Mouse (Mus musculus) erythroblast, adult 5-6 weeks (primary cell): Measurements from ENCODE around the gene Gba2. TPM values are rescaled to one million over a fixed set of nuclear protein-coding genes. Genes with fewer than 3 reads are reported as not detected.
"Not testable (repeated sequence)": the region's sequence is repeated elsewhere in the genome, so short reads cannot be mapped to it uniquely, and the experiment has no call there.

Experiments
- ATAC-seq: replicated peaks from 2 replicates; pipeline ENCODE4 v1.8.0; 2016; ENCODE audit warnings: moderate number of reproducible peaks, mild to moderate bottlenecking, moderate TSS enrichment, inconsistent platforms; ENCODE audit not compliant: poor library complexity, low FRiP score, severe bottlenecking
- total RNA-seq, 2 experiments: library from RNA; stranded (forward) in 1 of 2; stranded (reverse) in 1 of 2; fragments of 150-400 nt in 1 of 2; fragments of 200-764, 138-1000 nt in 1 of 2; gene quantifications; 2 replicates each; pipeline versions ENCODE4 v1.2.3 to v1.2.4; 2015 to 2017; ENCODE audit warnings: low replicate concordance in 2 of 2

Gba2 gene
- total RNA-seq, 2 experiments from 2014 or later = 7.3 to 7.4 TPM

- no peak for ATAC-seq
These were observed 19.9 kb downstream of the Gba2 start for GRCm38 (mm10) chr4:43558631-43559356.

DNA sequence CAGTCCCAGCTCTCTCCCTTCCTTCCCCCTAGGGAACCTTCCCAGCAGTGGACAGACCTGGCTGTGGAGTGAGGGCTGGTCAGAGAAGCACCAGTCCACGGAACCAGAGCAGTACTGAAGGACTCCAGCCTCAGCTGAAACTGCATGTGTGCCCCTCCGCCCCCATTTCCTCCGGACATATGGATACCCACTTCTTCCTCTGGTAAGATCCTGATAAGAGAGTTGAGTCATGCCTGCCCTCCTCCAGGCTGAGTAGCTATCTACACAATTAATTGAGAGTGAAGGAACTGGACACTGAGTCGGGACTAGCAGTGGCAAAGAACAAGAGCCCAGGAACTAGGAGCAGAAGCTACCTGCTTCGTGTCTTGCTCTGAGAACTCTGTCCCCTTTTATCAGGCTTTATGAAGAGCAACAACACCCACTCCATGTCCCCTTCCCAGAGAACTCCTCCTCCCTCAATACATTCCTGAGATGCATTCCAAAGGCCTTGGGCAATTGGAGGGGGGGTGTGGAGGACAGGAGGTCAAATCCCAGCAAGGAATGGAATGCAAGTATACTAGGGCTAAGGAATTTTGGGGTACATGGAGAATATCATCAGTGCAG is 20.5 kb downstream of the Gba2 start:
- no peak for ATAC-seq

DNA sequence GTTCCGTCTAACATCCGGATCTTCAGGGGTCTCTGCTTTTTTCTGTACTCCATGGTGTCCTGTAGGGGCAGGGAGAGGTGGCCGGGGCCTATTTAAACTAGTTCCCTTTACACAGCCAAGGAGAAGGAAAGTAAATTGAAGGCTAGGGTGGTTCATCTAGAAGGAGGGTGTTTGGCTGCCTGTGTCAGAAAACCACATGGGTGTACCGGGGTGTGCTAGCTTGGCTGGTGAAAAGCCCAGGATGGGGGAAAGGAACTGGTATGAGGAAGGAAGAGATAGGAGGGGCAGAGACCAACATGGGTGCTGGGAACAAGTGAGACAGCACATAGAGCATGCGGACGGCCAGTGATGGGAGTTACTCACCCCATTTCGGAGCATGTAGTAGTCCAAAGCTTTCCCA is 22.7 kb downstream of the Gba2 start:
- ATAC-seq = no peak

DNA sequence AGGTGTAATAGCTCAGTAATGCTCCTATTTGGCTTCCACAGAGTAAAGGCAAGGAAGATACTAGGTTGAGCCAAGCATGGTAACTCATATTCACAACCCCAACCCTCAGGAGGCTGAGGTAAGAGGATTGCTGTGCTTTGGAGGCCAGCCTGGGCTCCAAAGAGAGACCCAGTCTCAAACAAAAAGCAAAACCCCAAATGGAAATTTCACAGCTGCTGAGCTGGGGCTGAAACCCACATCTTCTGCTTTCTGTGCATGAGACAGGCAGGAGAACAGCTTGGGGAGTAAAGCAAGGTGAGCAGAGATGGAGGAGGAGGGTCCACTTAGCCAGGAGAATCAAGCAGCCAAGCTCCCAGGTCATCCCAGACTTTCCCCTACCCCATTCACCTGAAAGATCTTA is 24.8 kb downstream of the Gba2 start:
- no peak for ATAC-seq

- no peak for ATAC-seq
These were observed 26.2 kb downstream of the Gba2 start for GRCm38 (mm10) chr4:43552437-43552836.

DNA sequence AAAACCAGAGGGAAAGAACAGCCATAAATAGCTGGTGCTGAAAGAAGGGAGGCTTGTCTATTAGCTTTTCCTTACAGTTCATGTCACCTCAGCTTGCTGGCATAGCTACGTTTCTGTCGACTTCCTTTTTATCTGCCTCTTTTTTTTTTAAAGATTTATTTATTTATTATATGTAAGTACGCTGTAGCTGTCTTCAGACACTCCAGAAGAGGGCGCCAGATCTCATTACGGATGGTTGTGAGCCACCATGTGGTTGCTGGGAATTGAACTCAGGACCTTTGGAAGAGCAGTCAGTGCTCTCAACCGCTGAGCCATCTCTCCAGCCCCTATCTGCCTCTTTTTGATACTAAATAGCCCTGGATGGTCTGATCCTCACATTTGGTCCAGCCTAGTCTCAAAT is 26.8 kb downstream of the Gba2 start:
- not testable (repeated sequence) for ATAC-seq

DNA sequence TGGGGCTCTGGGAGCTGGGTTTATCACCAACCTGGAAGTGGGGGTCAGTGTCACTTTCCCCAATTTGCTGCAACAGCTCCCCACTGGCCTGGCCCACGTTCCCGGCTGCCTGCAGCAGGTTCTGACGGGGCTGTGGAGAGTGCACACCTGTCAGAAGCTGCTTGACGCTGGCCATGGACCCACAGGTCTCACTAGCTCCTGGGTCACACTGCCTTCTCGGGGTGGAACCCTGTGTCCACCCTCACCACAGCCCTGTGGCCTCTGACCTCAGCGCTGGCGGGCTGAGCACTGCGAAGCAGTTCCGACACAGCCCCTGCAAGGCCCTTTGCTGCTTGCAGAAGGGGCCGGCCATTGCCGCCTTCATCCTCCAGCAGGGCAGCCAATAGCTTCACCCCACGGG is 29.6 kb downstream of the Gba2 start:
- no peak for ATAC-seq

- ATAC-seq = no peak
These were observed 31.5 kb downstream of the Gba2 start for GRCm38 (mm10) chr4:43547160-43547559.

DNA sequence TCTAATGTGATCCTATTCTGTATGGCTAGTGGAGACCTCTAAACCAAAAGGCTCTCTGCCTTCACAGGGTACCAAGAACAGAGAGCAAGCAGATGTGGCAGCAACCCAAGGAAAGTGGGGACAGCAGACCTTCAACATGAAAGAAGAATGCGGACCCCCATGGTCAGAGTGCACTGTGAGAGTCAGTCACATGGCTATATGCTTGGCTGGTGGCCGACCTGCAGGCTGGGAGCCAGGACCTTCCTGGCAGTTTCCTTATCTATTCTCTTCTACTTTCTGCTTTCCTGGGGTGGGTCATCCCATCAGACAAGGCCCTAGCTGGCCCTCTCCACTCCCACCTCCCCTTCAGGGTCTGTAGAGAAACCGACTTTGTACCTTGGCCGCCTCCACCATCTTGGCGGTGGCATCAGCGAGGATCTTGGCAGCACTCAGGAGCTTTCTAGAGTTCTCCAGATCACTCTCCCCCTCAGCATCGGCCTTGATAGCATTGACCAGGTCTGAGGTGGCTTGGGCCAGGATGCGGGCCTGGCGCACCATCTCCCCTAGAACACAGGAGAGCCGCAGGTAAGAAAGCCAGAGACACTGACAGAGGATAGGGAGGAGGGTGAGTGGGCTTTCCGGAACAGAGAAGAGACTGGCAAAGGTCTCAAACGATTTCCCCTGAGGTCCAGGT is 32.2 kb downstream of the Gba2 start:
- no peak for ATAC-seq

GRCm38 (mm10) chr4:43542044-43542443 is 36.6 kb downstream of the Gba2 start:
- ATAC-seq = no peak

DNA sequence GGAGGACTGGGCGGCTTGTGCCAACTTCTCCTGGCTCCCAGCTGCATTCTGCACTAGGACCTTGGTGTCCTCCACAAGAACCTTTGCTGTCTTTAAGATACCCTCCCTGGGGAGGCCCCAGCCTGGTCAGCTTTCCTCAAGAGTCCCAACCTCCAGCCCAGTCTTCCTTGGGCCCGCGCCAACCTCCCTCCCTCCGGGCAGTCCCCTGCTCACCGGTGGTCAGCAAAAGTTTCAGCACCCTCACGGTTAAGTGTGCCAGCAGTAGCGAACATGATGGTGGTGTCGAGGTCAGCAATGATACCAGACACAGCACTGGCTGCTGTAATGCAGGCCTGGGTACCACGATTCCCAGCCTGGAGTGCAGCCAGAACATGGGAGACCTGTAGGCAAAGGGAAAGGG is 42.6 kb downstream of the Gba2 start:
- ATAC-seq = no peak

- ATAC-seq = no peak
These were observed 43.0 kb downstream of the Gba2 start for GRCm38 (mm10) chr4:43535628-43536027.

GRCm38 (mm10) chr4:43533270-43533669 is 45.4 kb downstream of the Gba2 start:
- ATAC-seq = no peak

GRCm38 (mm10) chr4:43530581-43530980 is 48.1 kb downstream of the Gba2 start:
- peak; percentile 75 for ATAC-seq

GRCm38 (mm10) chr4:43530081-43530501 is 48.6 kb downstream of the Gba2 start:
- ATAC-seq = no peak

- ATAC-seq = no peak
These were observed 50.2 kb downstream of the Gba2 start for GRCm38 (mm10) chr4:43528487-43528886.

DNA sequence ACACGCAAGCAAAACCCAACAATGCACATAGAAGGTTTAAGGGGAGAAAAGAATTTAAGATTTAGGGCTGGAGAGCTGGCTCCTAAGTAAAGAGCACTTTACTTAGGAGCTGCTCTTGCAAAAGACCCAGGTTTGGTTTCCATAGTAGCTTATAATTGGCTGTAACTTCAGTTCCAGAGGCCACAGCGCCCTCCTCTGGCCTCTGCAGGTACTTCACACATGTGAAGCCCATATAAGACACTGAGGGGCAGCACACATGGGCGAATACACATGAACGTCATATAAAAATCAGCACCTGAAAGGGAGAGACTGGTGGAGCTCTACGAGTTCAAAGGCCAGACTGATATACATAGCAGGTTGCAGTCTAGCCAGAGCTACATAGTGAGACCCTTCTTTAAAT is 50.8 kb downstream of the Gba2 start:
- no peak for ATAC-seq

DNA sequence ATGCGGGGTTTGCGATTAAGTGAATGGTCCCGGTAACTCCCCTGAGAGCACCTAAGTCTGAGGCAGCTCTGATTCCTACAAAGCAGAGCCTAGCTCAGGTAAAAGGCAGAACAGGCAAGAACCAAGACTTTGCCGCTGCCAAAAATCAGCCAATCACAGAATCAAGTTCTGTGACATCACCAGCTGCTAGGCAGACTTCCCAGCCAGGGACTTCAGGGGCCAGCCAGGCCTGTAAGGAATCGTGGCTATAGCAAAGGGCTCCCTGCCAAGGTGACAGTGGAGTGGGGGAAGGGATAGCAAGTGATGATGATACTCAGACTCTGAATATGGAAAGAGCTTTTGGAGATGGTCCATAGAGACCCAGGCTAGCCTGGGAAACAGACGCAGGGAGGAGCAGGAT is 58.7 kb downstream of the Gba2 start:
- ATAC-seq = peak; percentile 50; the same call in 1 of the 2 replicates

GRCm38 (mm10) chr4:43519551-43519950 is 59.1 kb downstream of the Gba2 start:
- ATAC-seq = no peak
